9 mouse cellular contexts compared by ENCODE assay signal in genomic region chr5:24550598-24551316, GRCm38 (mm10). TPM values are rescaled to one million over a fixed set of nuclear protein-coding genes. Genes with fewer than 3 reads are reported as not detected.
DNase-seq lines count a peak whose midpoint lies in the region; ATAC-seq and TF ChIP-seq lines count a peak whose summit lies in the region.
"Had no signal": no experiment of that assay in that cellular context is flagged by ENCODE, and none has a peak within 500 bp of the region (broad histone marks: within the 10 kb centered on the region; RNA-seq: fewer than 3 reads in every experiment).

No protein-coding gene starts in this region.

- no peak overlapping the region for H3K4me2 ChIP-seq in liver, postnatal 0 days (ENCODE audit: low read depth, low read length)
- H3K4me2 ChIP-seq in forebrain, embryonic 12.5 days = peak overlapping the region; percentile 46
- H3K4me2 ChIP-seq in intestine, embryonic 14.5 days (ENCODE audit: low read length) = peak overlapping the region; percentile 40
- peak overlapping the region; percentile 31; the same call in 1 of the 2 replicates for H3K4me2 ChIP-seq in neural tube, embryonic 14.5 days (ENCODE audit: low read depth, low read length)

- no peak for ATAC-seq in liver, postnatal 0 days
- ATAC-seq in forebrain, embryonic 12.5 days (ENCODE audit: low FRiP score) = peak; percentile 86
- ATAC-seq in intestine, embryonic 14.5 days (replicated peaks; ENCODE audit: low FRiP score, low TSS enrichment, low read depth) = 0 out of 2 replicates have a peak, but pooled peaks have one; percentile 36
- peak; percentile 88 for ATAC-seq in neural tube, embryonic 14.5 days (ENCODE audit: low read depth)
- ATAC-seq in megakaryocyte-erythroid progenitor cell, adult 5-6 weeks (replicated peaks; ENCODE audit: low FRiP score, low TSS enrichment, poor library complexity, severe bottlenecking) = no peak

- intact Hi-C loops in left cerebral cortex, postnatal 4 days (cut with DNase I) = no loop called here

- H3K27me3 ChIP-seq in liver, postnatal 0 days (ENCODE audit: insufficient read depth, low read length) = peaks cover 16% of the 10 kb centered on the region
- peaks cover 6% of the 10 kb centered on the region; the same call in 1 of the 2 replicates for H3K27me3 ChIP-seq in forebrain, embryonic 12.5 days
- no peaks in the 10 kb centered on the region; the same call in 1 of the 2 replicates for H3K27me3 ChIP-seq in intestine, embryonic 14.5 days (replicated peaks; ENCODE audit: control insufficient read depth, insufficient read depth, low read length)
- H3K27me3 ChIP-seq in neural tube, embryonic 14.5 days (ENCODE audit: control insufficient read depth, insufficient read depth, low read length) = no peaks in the 10 kb centered on the region

- DNase-seq in liver = peak; percentile 31
- no peak for DNase-seq in liver, postnatal 0 days
- DNase-seq in intestine, embryonic 14.5 days (ENCODE audit: low spot score) = no peak
- DNase-seq in left cerebral cortex, postnatal 4 days = peak; percentile 67
- DNase-seq in urinary bladder, postnatal 25 days (ENCODE audit: low spot score) = no peak

- H3K4me1 ChIP-seq in liver, postnatal 0 days (ENCODE audit: insufficient read depth) = no peaks in the 10 kb centered on the region; the same call in 1 of the 2 replicates
- peaks cover 18% of the 10 kb centered on the region for H3K4me1 ChIP-seq in forebrain, embryonic 12.5 days
- peaks cover 9% of the 10 kb centered on the region for H3K4me1 ChIP-seq in intestine, embryonic 14.5 days (replicated peaks; ENCODE audit: control insufficient read depth, insufficient read depth, low read length)
- peaks cover 14% of the 10 kb centered on the region; the same call in 1 of the 2 replicates for H3K4me1 ChIP-seq in neural tube, embryonic 14.5 days (ENCODE audit: control insufficient read depth, insufficient read depth, low read length)

- TF ChIP-seq CTCF in liver, postnatal 0 days (IDR thresholded peaks at IDR 0.05; ENCODE audit: low read depth) = no peak

- TF ChIP-seq EP300 in liver, postnatal 0 days (IDR thresholded peaks at IDR 0.05; ENCODE audit: low read depth) = no peak

- H3K9ac ChIP-seq in liver, postnatal 0 days (replicated peaks) = no peak overlapping the region
- H3K9ac ChIP-seq in forebrain, embryonic 12.5 days = 0 out of 2 replicates have a peak overlapping the region, but pooled peaks have one; percentile 5
- no peak overlapping the region for H3K9ac ChIP-seq in intestine, embryonic 14.5 days (ENCODE audit: low read length)
- H3K9ac ChIP-seq in neural tube, embryonic 14.5 days (replicated peaks; ENCODE audit: low read depth, low read length) = no peak overlapping the region

- 29% methylated on average over 26 of the region's 26 CpGs for WGBS in liver, postnatal 0 days (ENCODE audit: insufficient replicate concordance)
- 30% methylated on average over 26 of the region's 26 CpGs for WGBS in forebrain, embryonic 12.5 days
- WGBS in intestine, embryonic 14.5 days = 27% methylated on average over 26 of the region's 26 CpGs
- 21% methylated on average over 26 of the region's 26 CpGs for WGBS in neural tube, embryonic 14.5 days

- H3K9me3 ChIP-seq in liver, postnatal 0 days (ENCODE audit: low read length) = no peaks in the 10 kb centered on the region
- no peaks in the 10 kb centered on the region for H3K9me3 ChIP-seq in forebrain, embryonic 12.5 days
- H3K9me3 ChIP-seq in intestine, embryonic 14.5 days (ENCODE audit: control insufficient read depth, low read length) = no peaks in the 10 kb centered on the region
- H3K9me3 ChIP-seq in neural tube, embryonic 14.5 days (ENCODE audit: control insufficient read depth, low read length) = no peaks in the 10 kb centered on the region

- no peak overlapping the region for H3K27ac ChIP-seq in liver, postnatal 0 days (ENCODE audit: low read depth)
- H3K27ac ChIP-seq in forebrain, embryonic 12.5 days = peak overlapping the region; percentile 63
- H3K27ac ChIP-seq in intestine, embryonic 14.5 days (ENCODE audit: low read depth) = no peak overlapping the region
- H3K27ac ChIP-seq in neural tube, embryonic 14.5 days (ENCODE audit: low read depth, low read length) = peak overlapping the region; percentile 67; the same call in 1 of the 2 replicates

- no peak overlapping the region for H3K4me3 ChIP-seq in liver, postnatal 0 days (ENCODE audit: low read depth, low read length)
- peak overlapping the region; percentile 4; the same call in 1 of the 2 replicates for H3K4me3 ChIP-seq in forebrain, embryonic 12.5 days (replicated peaks)
- no peak overlapping the region; the same call in 1 of the 2 replicates for H3K4me3 ChIP-seq in intestine, embryonic 14.5 days (ENCODE audit: low read depth, low read length)
- H3K4me3 ChIP-seq in neural tube, embryonic 14.5 days (ENCODE audit: low read depth, low read length) = no peak overlapping the region

- H3K36me3 ChIP-seq in liver, postnatal 0 days (replicated peaks; ENCODE audit: insufficient read depth, low read length) = no peaks in the 10 kb centered on the region
- no peaks in the 10 kb centered on the region for H3K36me3 ChIP-seq in forebrain, embryonic 12.5 days (replicated peaks)
- H3K36me3 ChIP-seq in intestine, embryonic 14.5 days (ENCODE audit: control insufficient read depth, insufficient read depth, low read length) = no peaks in the 10 kb centered on the region
- no peaks in the 10 kb centered on the region for H3K36me3 ChIP-seq in neural tube, embryonic 14.5 days (ENCODE audit: control insufficient read depth, insufficient read depth, low read length)

RNA-seq across cellular contexts. Expression of gene 4931409K22Rik, which starts 5.9 kb away (rescaled TPM):
- not detected in 2 replicates for polyA plus RNA-seq in liver, postnatal 0 days (2015; fragmentation: Nextera tagmentation; extraction: Ambion mirVana)
- 0.24 and 0.37 TPM in 2 replicates for polyA plus RNA-seq in forebrain, embryonic 12.5 days (2016; fragmentation: Nextera tagmentation; extraction: Ambion mirVana)
- 0.15 TPM in 1 of 2 replicates, not detected in the other for polyA plus RNA-seq in intestine, embryonic 14.5 days (2014; fragmentation: Nextera tagmentation; extraction: Ambion mirVana)
- total RNA-seq in left cerebral cortex, postnatal 4 days (2021) = not detected
- polyA plus RNA-seq in neural tube, embryonic 14.5 days (2014; fragmentation: Nextera tagmentation; extraction: Ambion mirVana) = 0.14 and 0.16 TPM in 2 replicates
- not detected in 2 replicates for total RNA-seq in megakaryocyte-erythroid progenitor cell, adult 5-6 weeks (2014; fragmentation: Nextera tagmentation)
- not detected in 2 replicates for total RNA-seq in megakaryocyte-erythroid progenitor cell, adult 5-6 weeks (2017)

RNA-seq across cellular contexts. Expression of gene Asb10, which starts 10.0 kb away (rescaled TPM):
- 0.06 and 0.14 TPM in 2 replicates for polyA plus RNA-seq in liver, postnatal 0 days (2015; fragmentation: Nextera tagmentation; extraction: Ambion mirVana)
- polyA plus RNA-seq in forebrain, embryonic 12.5 days (2016; fragmentation: Nextera tagmentation; extraction: Ambion mirVana) = 0.10 TPM in 1 of 2 replicates, not detected in the other
- polyA plus RNA-seq in intestine, embryonic 14.5 days (2014; fragmentation: Nextera tagmentation; extraction: Ambion mirVana) = 0.28 and 0.32 TPM in 2 replicates
- total RNA-seq in left cerebral cortex, postnatal 4 days (2021) = under 1 TPM in 1 of 2 experiments, not detected in 1; 0.60 TPM
- polyA plus RNA-seq in neural tube, embryonic 14.5 days (2014; fragmentation: Nextera tagmentation; extraction: Ambion mirVana) = 0.17 and 0.45 TPM in 2 replicates
- not detected in 2 replicates for total RNA-seq in megakaryocyte-erythroid progenitor cell, adult 5-6 weeks (2014; fragmentation: Nextera tagmentation)
- not detected in 2 replicates for total RNA-seq in megakaryocyte-erythroid progenitor cell, adult 5-6 weeks (2017)

RNA-seq across cellular contexts. Expression of gene Gbx1, which starts 23.8 kb away (rescaled TPM):
- polyA plus RNA-seq in liver, postnatal 0 days (2015; fragmentation: Nextera tagmentation; extraction: Ambion mirVana) = not detected in 2 replicates
- 1.1 and 1.2 TPM in 2 replicates for polyA plus RNA-seq in forebrain, embryonic 12.5 days (2016; fragmentation: Nextera tagmentation; extraction: Ambion mirVana)
- 0.07 TPM in 1 of 2 replicates, not detected in the other for polyA plus RNA-seq in intestine, embryonic 14.5 days (2014; fragmentation: Nextera tagmentation; extraction: Ambion mirVana)
- 1 to 10 TPM in 1 of 2 experiments, not detected in 1; 1.2 TPM for total RNA-seq in left cerebral cortex, postnatal 4 days (2021)
- polyA plus RNA-seq in neural tube, embryonic 14.5 days (2014; fragmentation: Nextera tagmentation; extraction: Ambion mirVana) = 3.5 and 5.8 TPM in 2 replicates
- not detected in 2 replicates for total RNA-seq in megakaryocyte-erythroid progenitor cell, adult 5-6 weeks (2014; fragmentation: Nextera tagmentation)
- total RNA-seq in megakaryocyte-erythroid progenitor cell, adult 5-6 weeks (2017) = not detected in 2 replicates
- total RNA-seq: layer of hippocampus, adult 8-10 months had no signal

RNA-seq across cellular contexts. Expression of gene Abcf2, which starts 26.5 kb away (rescaled TPM):
- 24.9 and 26.4 TPM in 2 replicates for polyA plus RNA-seq in liver, postnatal 0 days (2015; fragmentation: Nextera tagmentation; extraction: Ambion mirVana)
- 141 and 142 TPM in 2 replicates for polyA plus RNA-seq in forebrain, embryonic 12.5 days (2016; fragmentation: Nextera tagmentation; extraction: Ambion mirVana)
- polyA plus RNA-seq in intestine, embryonic 14.5 days (2014; fragmentation: Nextera tagmentation; extraction: Ambion mirVana) = 97.6 and 98.4 TPM in 2 replicates
- 10 to 100 TPM; 52.9 to 54.7 TPM for total RNA-seq in left cerebral cortex, postnatal 4 days (2021)
- polyA plus RNA-seq in neural tube, embryonic 14.5 days (2014; fragmentation: Nextera tagmentation; extraction: Ambion mirVana) = 80.3 and 89.8 TPM in 2 replicates
- 70.2 and 80.7 TPM in 2 replicates for total RNA-seq in megakaryocyte-erythroid progenitor cell, adult 5-6 weeks (2014; fragmentation: Nextera tagmentation)
- total RNA-seq in megakaryocyte-erythroid progenitor cell, adult 5-6 weeks (2017) = 122 and 164 TPM in 2 replicates

RNA-seq across cellular contexts. Expression of gene Chpf2, which starts 35.8 kb away (rescaled TPM):
- polyA plus RNA-seq in liver, postnatal 0 days (2015; fragmentation: Nextera tagmentation; extraction: Ambion mirVana) = 13.8 and 15.9 TPM in 2 replicates
- polyA plus RNA-seq in forebrain, embryonic 12.5 days (2016; fragmentation: Nextera tagmentation; extraction: Ambion mirVana) = 18.7 and 18.8 TPM in 2 replicates
- polyA plus RNA-seq in intestine, embryonic 14.5 days (2014; fragmentation: Nextera tagmentation; extraction: Ambion mirVana) = 8.6 and 10.6 TPM in 2 replicates
- 10 to 100 TPM; 28.7 to 33.7 TPM for total RNA-seq in left cerebral cortex, postnatal 4 days (2021)
- polyA plus RNA-seq in neural tube, embryonic 14.5 days (2014; fragmentation: Nextera tagmentation; extraction: Ambion mirVana) = 13.3 and 13.6 TPM in 2 replicates
- total RNA-seq in megakaryocyte-erythroid progenitor cell, adult 5-6 weeks (2014; fragmentation: Nextera tagmentation) = 12.0 and 14.7 TPM in 2 replicates
- 14.5 and 22.5 TPM in 2 replicates for total RNA-seq in megakaryocyte-erythroid progenitor cell, adult 5-6 weeks (2017)

Comparison
In these comparisons a context has a peak if more than half of its experiments do, and no peak if none do; other contexts are left out.
1. DNase-seq: peak in liver (single experiment) and left cerebral cortex, postnatal 4 days (single experiment); none in liver, postnatal 0 days (single experiment), intestine, embryonic 14.5 days (single experiment) and urinary bladder, postnatal 25 days (single experiment).
2. ATAC-seq: peak in forebrain, embryonic 12.5 days (single experiment), intestine, embryonic 14.5 days (single experiment) and neural tube, embryonic 14.5 days (single experiment); none in liver, postnatal 0 days (single experiment) and megakaryocyte-erythroid progenitor cell, adult 5-6 weeks (single experiment).
3. H3K27ac ChIP-seq: peak in forebrain, embryonic 12.5 days (single experiment) and neural tube, embryonic 14.5 days (single experiment); none in liver, postnatal 0 days (single experiment) and intestine, embryonic 14.5 days (single experiment).